Mouse (Mus musculus) MEL (cell line): ENCODE results near the gene Gm10491. TPM values are rescaled to one million over a fixed set of nuclear protein-coding genes. Genes with fewer than 3 reads are reported as not detected.

ENCODE experiments used
- DNase-seq: peaks from one replicate; pipeline ENCODE4 v3.0.0; 2011; ENCODE audit warnings: low read depth, low spot score
- H3K27ac ChIP-seq: 2 replicates; pipeline ENCODE4 v1.5.1; 2012; ENCODE audit warnings: low read depth, mild to moderate bottlenecking, control low read depth, low read length, moderate library complexity; ENCODE audit not compliant: control insufficient read depth
- H3K27me3 ChIP-seq, 2 experiments: fragments of 150-350 bp in 1 of 2; sonication (generic) in 1 of 2; 2 replicates each; pipeline ENCODE4 v1.6.1; 2012; ENCODE audit warnings: low read length in 2 of 2, mild to moderate bottlenecking in 2 of 2, improper control_type of control experiment in 1 of 2, moderate library complexity in 1 of 2; ENCODE audit not compliant: insufficient read depth in 2 of 2, control insufficient read depth in 1 of 2
- H3K36me3 ChIP-seq, 2 experiments: 2 replicates each; pipeline ENCODE4 v1.6.1; 2012 to 2014; ENCODE audit warnings: low read length in 2 of 2, improper control_type of control experiment in 1 of 2, inconsistent platforms in 1 of 2, mild to moderate bottlenecking in 1 of 2; ENCODE audit not compliant: insufficient read depth in 2 of 2, control insufficient read depth in 1 of 2
- H3K4me1 ChIP-seq, 2 experiments: fragments of 150-350 bp in 1 of 2; sonication (generic) in 1 of 2; 2 replicates each; pipeline ENCODE4 v1.6.1; 2012; ENCODE audit warnings: low read length in 2 of 2, improper control_type of control experiment in 1 of 2, mild to moderate bottlenecking in 1 of 2; ENCODE audit not compliant: insufficient read depth in 2 of 2, control insufficient read depth in 1 of 2
- H3K4me3 ChIP-seq, 2 experiments: fragments of 150-350 bp in 1 of 2; sonication (generic) in 1 of 2; 2 replicates each; pipeline ENCODE4 v1.5.1; 2012; ENCODE audit warnings: low read depth in 2 of 2, low read length in 2 of 2, mild to moderate bottlenecking in 2 of 2, moderate library complexity in 2 of 2, control low read depth in 1 of 2, improper control_type of control experiment in 1 of 2; ENCODE audit not compliant: control insufficient read depth in 1 of 2, insufficient read depth in 1 of 2
- H3K79me2 ChIP-seq: 2 replicates; pipeline ENCODE4 v1.6.1; 2012; ENCODE audit warnings: mild to moderate bottlenecking, low read length, moderate library complexity; ENCODE audit not compliant: control insufficient read depth, poor library complexity, insufficient read depth
- H3K9ac ChIP-seq: 2 replicates; pipeline ENCODE4 v1.6.1; 2012; ENCODE audit warnings: low read depth, mild to moderate bottlenecking, control low read depth, low read length, moderate library complexity; ENCODE audit not compliant: control insufficient read depth, poor library complexity, severe bottlenecking
- H3K9me3 ChIP-seq: fragments of 150-350 bp; sonication (generic); replicated peaks from 2 replicates; pipeline ENCODE4 v1.6.1; 2012; ENCODE audit warnings: mild to moderate bottlenecking, low read length, improper control_type of control experiment, moderate library complexity; ENCODE audit not compliant: insufficient read depth
- BHLHE40 ChIP-seq: IDR thresholded peaks from 2 replicates; pipeline ENCODE4 v1.6.1; 2012; ENCODE audit warnings: low read depth, mild to moderate bottlenecking, inconsistent platforms, low read length, improper control_type of control experiment, borderline replicate concordance
- CHD1 ChIP-seq: IDR thresholded peaks from 2 replicates; pipeline ENCODE4 v1.6.1; 2012; ENCODE audit warnings: low read depth, mild to moderate bottlenecking, inconsistent platforms, low read length, improper control_type of control experiment
- CHD2 ChIP-seq: IDR thresholded peaks from 2 replicates; pipeline ENCODE4 v1.6.1; 2011; ENCODE audit warnings: low read length, improper control_type of control experiment
- CTCF ChIP-seq, 3 experiments: IDR thresholded peaks in 2 of 3; conservative IDR thresholded peaks in 1 of 3; 2 replicates each; pipeline ENCODE4 v1.5.1; 2011 to 2012; ENCODE audit warnings: low read length in 3 of 3, low read depth in 2 of 3, mild to moderate bottlenecking in 2 of 3, improper control_type of control experiment in 1 of 3, inconsistent platforms in 1 of 3, mixed read lengths in 1 of 3, moderate library complexity in 1 of 3; ENCODE audit not compliant: control insufficient read depth in 1 of 3, insufficient read depth in 1 of 3, poor library complexity in 1 of 3, severe bottlenecking in 1 of 3
- E2F4 ChIP-seq: IDR thresholded peaks from 2 replicates; pipeline ENCODE4 v1.6.1; 2011; ENCODE audit warnings: low read depth, low read length, improper control_type of control experiment, borderline replicate concordance
- ELF1 ChIP-seq: IDR thresholded peaks from 2 replicates; pipeline ENCODE4 v1.6.1; 2014; ENCODE audit warnings: low read depth, mild to moderate bottlenecking, inconsistent platforms, low read length, improper control_type of control experiment, moderate library complexity
- EP300 ChIP-seq, 2 experiments: IDR thresholded peaks; 2 replicates each; pipeline ENCODE4 v1.6.1; 2011; ENCODE audit warnings: improper control_type of control experiment in 2 of 2, low read length in 2 of 2, low read depth in 1 of 2, mild to moderate bottlenecking in 1 of 2
- ETS1 ChIP-seq: IDR thresholded peaks from 2 replicates; pipeline ENCODE4 v1.6.1; 2012; ENCODE audit warnings: low read depth, mild to moderate bottlenecking, inconsistent platforms, low read length, improper control_type of control experiment, moderate library complexity
- GABPA ChIP-seq: IDR thresholded peaks from 2 replicates; pipeline ENCODE4 v1.6.1; 2012; ENCODE audit warnings: low read depth, mild to moderate bottlenecking, inconsistent platforms, low read length, improper control_type of control experiment, moderate library complexity
- GATA1 ChIP-seq: IDR thresholded peaks from 2 replicates; pipeline ENCODE4 v1.6.1; 2011; ENCODE audit warnings: low read depth, low read length, improper control_type of control experiment
- HCFC1 ChIP-seq: IDR thresholded peaks from 2 replicates; pipeline ENCODE4 v1.6.1; 2012; ENCODE audit warnings: low read depth, mild to moderate bottlenecking, inconsistent platforms, low read length, improper control_type of control experiment, moderate library complexity
- JUND ChIP-seq: IDR thresholded peaks from 2 replicates; pipeline ENCODE4 v1.6.1; 2011; ENCODE audit warnings: low read depth, mild to moderate bottlenecking, improper control_type of control experiment, low read length
- KAT2A ChIP-seq: conservative IDR thresholded peaks from 2 replicates; pipeline ENCODE4 v1.6.1; 2012; ENCODE audit warnings: low read depth, low read length, improper control_type of control experiment, inconsistent platforms
- MAX ChIP-seq: IDR thresholded peaks from 2 replicates; pipeline ENCODE4 v1.6.1; 2011; ENCODE audit warnings: low read length, improper control_type of control experiment
- MAZ ChIP-seq: IDR thresholded peaks from 2 replicates; pipeline ENCODE4 v1.6.1; 2012; ENCODE audit warnings: low read depth, mild to moderate bottlenecking, inconsistent platforms, low read length, improper control_type of control experiment
- MXI1 ChIP-seq: IDR thresholded peaks from 2 replicates; pipeline ENCODE4 v1.6.1; 2011; ENCODE audit warnings: mild to moderate bottlenecking, low read depth, low read length, improper control_type of control experiment
- MYB ChIP-seq: IDR thresholded peaks from 2 replicates; pipeline ENCODE4 v1.6.1; 2011; ENCODE audit warnings: mild to moderate bottlenecking, low read depth, low read length, improper control_type of control experiment
- MYC ChIP-seq: IDR thresholded peaks from 2 replicates; pipeline ENCODE4 v1.6.1; 2011; ENCODE audit warnings: low read depth, mild to moderate bottlenecking, low read length, improper control_type of control experiment, moderate library complexity
- NELFE ChIP-seq: IDR thresholded peaks from 2 replicates; pipeline ENCODE4 v1.6.1; 2011; ENCODE audit warnings: low read depth, low read length, improper control_type of control experiment
- NRF1 ChIP-seq: IDR thresholded peaks from 2 replicates; pipeline ENCODE4 v1.6.1; 2014; ENCODE audit warnings: low read depth, mild to moderate bottlenecking, inconsistent platforms, low read length, improper control_type of control experiment, moderate library complexity; ENCODE audit not compliant: poor library complexity, insufficient read depth, severe bottlenecking
- POLR2A ChIP-seq, 2 experiments: IDR thresholded peaks; 2 replicates each; pipeline ENCODE4 v1.6.1; 2011 to 2012; ENCODE audit warnings: low read length in 2 of 2, mild to moderate bottlenecking in 2 of 2, control low read depth in 1 of 2, improper control_type of control experiment in 1 of 2, low read depth in 1 of 2, moderate library complexity in 1 of 2; ENCODE audit not compliant: control insufficient read depth in 1 of 2, insufficient read depth in 1 of 2, poor library complexity in 1 of 2
- POLR2AphosphoS2 ChIP-seq: IDR thresholded peaks from 2 replicates; pipeline ENCODE4 v1.6.1; 2011; ENCODE audit warnings: low read length, improper control_type of control experiment
- POLR2AphosphoS5 ChIP-seq: IDR thresholded peaks from 2 replicates; pipeline ENCODE4 v1.6.1; 2012; ENCODE audit warnings: low read depth, borderline replicate concordance, mild to moderate bottlenecking, inconsistent platforms, low read length, moderate library complexity, mixed read lengths
- RAD21 ChIP-seq: IDR thresholded peaks from 2 replicates; pipeline ENCODE4 v1.6.1; 2011; ENCODE audit warnings: mild to moderate bottlenecking, low read depth, low read length, improper control_type of control experiment
- RCOR1 ChIP-seq: IDR thresholded peaks from 2 replicates; pipeline ENCODE4 v1.6.1; 2012; ENCODE audit warnings: low read depth, mild to moderate bottlenecking, inconsistent platforms, low read length, improper control_type of control experiment
- SIN3A ChIP-seq: IDR thresholded peaks from 2 replicates; pipeline ENCODE4 v1.6.1; 2012; ENCODE audit warnings: low read length, improper control_type of control experiment, inconsistent platforms
- SMC3 ChIP-seq: IDR thresholded peaks from 2 replicates; pipeline ENCODE4 v1.6.1; 2011; ENCODE audit warnings: low read depth, low read length, improper control_type of control experiment
- TAL1 ChIP-seq: IDR thresholded peaks from 2 replicates; pipeline ENCODE4 v1.6.1; 2012; ENCODE audit warnings: mild to moderate bottlenecking, inconsistent platforms, low read length, moderate library complexity, mixed read lengths
- TBP ChIP-seq: IDR thresholded peaks from 2 replicates; pipeline ENCODE4 v1.8.0; 2011; ENCODE audit warnings: low read depth, low read length, improper control_type of control experiment
- TCF12 ChIP-seq: IDR thresholded peaks from 2 replicates; pipeline ENCODE4 v1.6.1; 2014; ENCODE audit warnings: low read depth, mild to moderate bottlenecking, inconsistent platforms, low read length, improper control_type of control experiment, moderate library complexity
- UBTF ChIP-seq: IDR thresholded peaks from 2 replicates; pipeline ENCODE4 v1.6.1; 2012; ENCODE audit warnings: low read depth, mild to moderate bottlenecking, inconsistent platforms, low read length, improper control_type of control experiment, moderate library complexity, borderline replicate concordance; ENCODE audit not compliant: insufficient read depth
- USF1 ChIP-seq: IDR thresholded peaks from 2 replicates; pipeline ENCODE4 v1.6.1; 2014; ENCODE audit warnings: low read depth, mild to moderate bottlenecking, inconsistent platforms, low read length, improper control_type of control experiment, moderate library complexity
- USF2 ChIP-seq, 2 experiments: IDR thresholded peaks; 2 replicates each; pipeline ENCODE4 v1.6.1; 2011 to 2012; ENCODE audit warnings: improper control_type of control experiment in 2 of 2, low read length in 2 of 2, borderline replicate concordance in 1 of 2, inconsistent platforms in 1 of 2, low read depth in 1 of 2, mild to moderate bottlenecking in 1 of 2; ENCODE audit not compliant: insufficient read depth in 1 of 2
- ZC3H11A ChIP-seq: IDR thresholded peaks from 2 replicates; pipeline ENCODE4 v1.6.1; 2012; ENCODE audit warnings: low read depth, mild to moderate bottlenecking, inconsistent platforms, low read length, improper control_type of control experiment
- ZKSCAN1 ChIP-seq: IDR thresholded peaks from 2 replicates; pipeline ENCODE4 v1.6.1; 2012; ENCODE audit warnings: low read depth, mild to moderate bottlenecking, inconsistent platforms, low read length, improper control_type of control experiment, moderate library complexity
- ZMIZ1 ChIP-seq: IDR thresholded peaks from 2 replicates; pipeline ENCODE4 v1.6.1; 2012; ENCODE audit warnings: low read depth, mild to moderate bottlenecking, inconsistent platforms, low read length, improper control_type of control experiment, moderate library complexity
- ZNF384 ChIP-seq: IDR thresholded peaks from 2 replicates; pipeline ENCODE4 v1.6.1; 2012; ENCODE audit warnings: low read depth, mild to moderate bottlenecking, inconsistent platforms, low read length, improper control_type of control experiment
- polyA plus RNA-seq, 2 experiments: library from polyadenylated mRNA; stranded (reverse) in 1 of 2; unstranded in 1 of 2; fragments of >175 nt in 1 of 2; fragments of >200 nt in 1 of 2; gene quantifications; 2 replicates each; pipeline versions ENCODE4 v1.2.1 to v1.2.4; 2012; ENCODE audit warnings: low replicate concordance in 2 of 2, low read depth in 1 of 2; ENCODE audit not compliant: insufficient read length in 2 of 2, insufficient read depth in 1 of 2, missing spikeins in 1 of 2
- total RNA-seq: library from RNA; depleted of rRNA; stranded (reverse); fragments of 300-350 nt; gene quantifications from 2 replicates; pipeline ENCODE4 v1.2.3, GENCODE M21; 2012

The Gm10491 gene
- total and polyA plus RNA-seq, 3 experiments, result not detected

GRCm38 (mm10) chrX:7883841-7884567 is 23.6 kb downstream of the Gm10491 start, which contains the start of gene Slc35a2:
TSS of gene Slc35a2 (plus strand) at chrX:7884028.
- H3K4me1 ChIP-seq, result peaks cover 5 to 11% of the 10 kb centered on the region in 2 experiments
- H3K9ac ChIP-seq, result peak within 1 kb of the TSS; percentile 80
- H3K27ac ChIP-seq, result peak within 1 kb of the TSS; percentile 78
- H3K9me3 ChIP-seq, result no peaks in the 10 kb centered on the region
- H3K36me3 ChIP-seq, result peaks cover 3 to 8% of the 10 kb centered on the region in 2 experiments; a peak in 3 of 4 replicates
- H3K4me3 ChIP-seq, result peak within 1 kb of the TSS; percentile 89 to 94
- DNase-seq, result peak; percentile 93
- H3K27me3 ChIP-seq, result no peaks in the 10 kb centered on the region
- H3K79me2 ChIP-seq, result peaks cover 8% of the 10 kb centered on the region
- TF ChIP-seq ELF1, result peak; percentile 86
- no peak for TF ChIP-seq POLR2AphosphoS5
- TF ChIP-seq TAL1, result no peak
- TF ChIP-seq GABPA, result no peak
- TF ChIP-seq MYB, result no peak
- no peak for TF ChIP-seq ZC3H11A
- TF ChIP-seq CHD1, result no peak
- TF ChIP-seq POLR2AphosphoS2, result peak; percentile 73
- no peak for TF ChIP-seq TBP
- no peak for TF ChIP-seq ETS1
- no peak for TF ChIP-seq E2F4
- TF ChIP-seq JUND, result no peak
- TF ChIP-seq RCOR1, result no peak
- peak; percentile 73 for TF ChIP-seq NELFE
- TF ChIP-seq POLR2A (IDR thresholded peaks at IDR 0.05; ENCODE audit: control insufficient read depth in 1 of 2, insufficient read depth in 1 of 2, low read depth in 1 of 2, low read length in 2 of 2, poor library complexity in 1 of 2), result peak; percentile 63 to 78; a peak in 3 of 4 replicates
- TF ChIP-seq ZMIZ1, result no peak; the same call in 1 of the 2 replicates
- TF ChIP-seq ZKSCAN1, result no peak
- TF ChIP-seq MAZ, result no peak
- TF ChIP-seq CHD2, result no peak
- TF ChIP-seq NRF1, result no peak
- TF ChIP-seq BHLHE40, result no peak
- TF ChIP-seq KAT2A, result no peak
- TF ChIP-seq UBTF, result no peak
- TF ChIP-seq RAD21, result no peak
- no peak for TF ChIP-seq ZNF384
- no peak for TF ChIP-seq USF2 (IDR thresholded peaks at IDR 0.05; ENCODE audit: borderline replicate concordance in 1 of 2, insufficient read depth in 1 of 2, low read depth in 1 of 2, low read length in 2 of 2)
- TF ChIP-seq TCF12, result no peak; the same call in 1 of the 2 replicates
- TF ChIP-seq CTCF (IDR thresholded peaks at IDR 0.05 in 2 of 3, conservative IDR thresholded peaks at IDR 0.05 in 1 of 3; ENCODE audit: control insufficient read depth in 1 of 3, insufficient read depth in 1 of 3, low read depth in 2 of 3, low read length in 3 of 3, poor library complexity in 1 of 3, severe bottlenecking in 1 of 3), result peak in 1 of 3 experiments; percentile 14; a peak in 1 of 6 replicates
- TF ChIP-seq SIN3A, result peak; percentile 95
- no peak for TF ChIP-seq GATA1
- TF ChIP-seq USF1, result no peak
- TF ChIP-seq MYC, result no peak
- peak; percentile 94 for TF ChIP-seq MXI1
- no peak for TF ChIP-seq MAX
- no peak for TF ChIP-seq SMC3
- TF ChIP-seq HCFC1, result peak; percentile 83
- no peak for TF ChIP-seq EP300 (IDR thresholded peaks at IDR 0.05; ENCODE audit: low read depth in 1 of 2, low read length in 2 of 2)
